Mouse (Mus musculus): Measurements from ENCODE around the gene Cyp2a22.
"Not testable (repeated sequence)": the region's sequence is repeated elsewhere in the genome, so short reads cannot be mapped to it uniquely, and the experiment has no call there.

Gene Cyp2a22

DNA sequence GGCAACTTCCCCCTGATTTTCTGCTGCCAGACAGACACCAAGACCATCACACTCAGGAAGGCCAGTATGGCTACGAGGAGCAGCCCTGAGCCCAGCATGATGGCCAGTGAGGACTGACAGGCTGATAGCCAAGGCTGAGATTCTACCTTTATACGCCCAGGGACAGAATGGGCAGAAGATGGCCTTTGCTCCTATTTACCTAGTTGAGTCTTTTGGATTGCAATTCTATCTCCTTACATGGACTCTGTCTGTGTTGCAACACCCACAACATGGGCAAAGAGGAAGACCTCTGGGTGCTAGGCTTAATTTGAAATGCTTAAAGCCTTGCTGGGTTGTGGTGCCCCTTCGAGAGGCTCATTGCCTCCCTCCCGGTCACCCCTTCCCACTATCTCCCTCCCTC lies at the start of gene Cyp2a22:
Gene Cyp2a22, minus strand, starts transcription at position 123 of the 400 bp plus-strand sequence.
- DNase-seq = no peak

DNA sequence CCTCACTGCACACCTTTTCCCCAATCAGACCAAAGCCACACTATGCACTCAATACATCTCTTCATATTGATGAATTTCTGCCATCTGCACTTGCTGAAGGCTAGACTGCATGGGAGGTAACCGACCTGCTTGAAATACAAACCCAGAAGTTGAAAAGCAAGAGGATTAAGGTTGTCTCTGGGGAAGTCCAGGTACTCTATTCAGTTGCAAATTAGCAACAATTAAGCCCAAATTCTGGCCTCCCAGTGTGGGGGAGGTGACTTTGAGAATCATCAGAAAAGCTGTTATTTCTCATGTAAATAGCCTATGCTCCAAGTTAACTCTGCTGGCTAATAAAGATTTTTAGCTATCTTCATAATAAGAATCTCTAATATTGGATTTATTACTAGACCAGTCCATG lies 44.0 kb upstream of the Cyp2a22 start:
- DNase-seq = not testable (repeated sequence)

DNA sequence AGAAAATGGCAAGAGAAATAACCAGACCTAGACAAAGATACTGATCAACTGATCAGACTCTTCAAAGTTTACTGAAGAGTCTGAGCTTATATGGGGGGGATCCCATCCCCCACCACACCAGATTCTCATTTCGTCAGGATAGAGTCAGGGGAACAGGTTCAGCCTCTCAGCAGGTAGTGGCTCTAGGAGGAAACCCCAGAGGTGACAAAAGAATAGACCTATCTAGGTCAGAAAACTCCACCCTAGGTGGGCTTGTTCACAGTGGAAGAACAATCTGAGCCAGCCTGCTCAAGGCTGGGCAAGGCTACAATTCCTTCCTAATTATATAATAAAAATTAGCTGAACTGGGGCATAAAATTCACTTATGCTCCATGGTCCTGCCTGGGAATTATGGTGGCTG lies 43.4 kb upstream of the Cyp2a22 start:
- DNase-seq = no peak

DNA sequence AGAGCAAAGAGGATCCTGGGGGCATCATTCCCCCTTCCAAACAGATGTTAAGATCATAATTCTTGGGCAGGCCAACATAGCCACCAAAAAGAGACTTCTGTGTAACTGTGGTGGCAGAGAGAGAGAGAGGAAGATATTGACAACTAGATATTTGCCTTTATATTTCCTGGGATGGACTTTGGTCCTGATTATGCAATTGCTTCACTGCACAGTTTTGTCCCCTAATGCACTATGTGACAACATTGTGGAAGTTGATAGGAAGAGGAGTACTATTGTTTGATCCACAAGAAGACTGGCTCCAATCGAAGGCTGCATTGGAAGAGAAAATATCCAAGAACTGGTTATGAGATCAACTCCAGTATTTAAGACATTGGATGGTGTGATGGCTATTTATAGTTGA lies 42.8 kb upstream of the Cyp2a22 start:
- DNase-seq = not testable (repeated sequence)

DNA sequence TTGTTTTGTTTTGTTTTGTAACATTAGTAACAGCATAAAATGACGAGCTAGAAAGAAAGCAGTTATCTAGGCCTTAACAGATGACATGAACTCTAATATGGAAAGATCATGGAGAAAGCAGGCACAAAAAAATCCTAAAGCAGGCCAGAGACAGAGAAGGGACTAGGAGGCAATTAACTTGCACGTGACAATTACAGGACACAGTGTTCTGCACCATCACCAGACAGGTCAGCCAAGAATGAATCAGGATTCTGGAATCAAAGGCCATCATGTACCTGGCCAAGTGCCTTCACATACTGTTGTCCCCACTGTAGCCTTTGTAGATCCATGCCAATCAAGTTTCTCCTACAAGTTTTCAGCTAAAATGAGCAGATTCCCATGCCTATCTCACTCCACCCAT lies 42.3 kb upstream of the Cyp2a22 start:
- not testable (repeated sequence) for DNase-seq

DNA sequence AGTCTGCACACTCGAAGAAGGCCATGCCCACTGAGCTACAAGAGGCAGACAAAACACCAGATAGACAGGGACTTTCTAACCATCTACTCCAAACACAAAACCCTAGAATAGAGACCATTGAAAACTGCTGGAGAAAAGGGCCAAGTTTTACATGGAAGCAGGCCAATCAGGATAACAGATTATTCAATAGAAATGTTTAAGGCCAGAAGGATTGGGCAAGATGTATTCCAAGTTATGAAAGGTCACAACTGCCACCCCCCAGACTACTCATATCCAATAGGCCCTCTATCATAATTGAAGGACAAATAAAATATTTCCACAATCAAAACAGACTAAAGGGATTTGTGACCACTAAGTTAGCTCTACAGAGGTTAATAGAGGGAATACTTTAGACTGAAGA lies 23.2 kb upstream of the Cyp2a22 start:
- not testable (repeated sequence) for DNase-seq

DNA sequence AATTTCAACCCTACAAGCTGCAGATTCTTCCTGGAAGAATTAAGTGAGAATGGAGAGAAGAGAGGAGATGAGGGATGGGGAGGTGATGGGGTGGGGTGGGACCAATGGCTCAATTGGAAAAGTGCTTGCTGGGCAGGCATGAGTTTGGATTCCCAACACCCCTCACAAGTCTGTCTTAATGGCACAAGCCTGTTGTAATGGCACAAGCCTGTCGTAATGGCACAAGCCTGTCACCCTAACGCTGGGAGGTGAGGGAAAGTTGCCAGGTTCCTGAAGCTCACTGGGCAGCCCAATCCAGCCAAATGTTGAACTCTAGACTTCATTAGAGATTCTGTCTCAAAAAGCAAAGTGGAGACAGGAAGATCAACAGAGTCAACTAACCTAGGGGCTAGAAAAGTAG lies 14.1 kb upstream of the Cyp2a22 start:
- DNase-seq = not testable (repeated sequence)

DNA sequence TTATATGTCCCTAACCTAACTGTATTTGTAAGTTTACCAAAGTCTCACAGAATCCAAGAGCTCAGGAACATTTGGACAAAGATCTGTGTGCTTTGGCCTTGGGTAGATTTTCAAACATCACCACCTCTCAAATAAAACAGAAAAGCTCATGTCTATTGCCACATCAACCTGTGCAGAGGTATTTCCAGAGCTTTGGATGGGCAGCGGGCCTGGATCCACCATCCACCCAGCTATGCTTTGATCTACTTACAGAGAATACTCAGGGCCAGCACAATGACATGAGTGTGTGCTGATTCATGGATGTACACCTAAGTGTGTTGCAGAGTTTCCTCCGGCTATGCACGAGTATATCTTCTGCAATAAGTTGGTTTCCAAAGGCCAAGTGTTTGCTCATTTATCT lies 13.5 kb upstream of the Cyp2a22 start:
- not testable (repeated sequence) for DNase-seq

DNA sequence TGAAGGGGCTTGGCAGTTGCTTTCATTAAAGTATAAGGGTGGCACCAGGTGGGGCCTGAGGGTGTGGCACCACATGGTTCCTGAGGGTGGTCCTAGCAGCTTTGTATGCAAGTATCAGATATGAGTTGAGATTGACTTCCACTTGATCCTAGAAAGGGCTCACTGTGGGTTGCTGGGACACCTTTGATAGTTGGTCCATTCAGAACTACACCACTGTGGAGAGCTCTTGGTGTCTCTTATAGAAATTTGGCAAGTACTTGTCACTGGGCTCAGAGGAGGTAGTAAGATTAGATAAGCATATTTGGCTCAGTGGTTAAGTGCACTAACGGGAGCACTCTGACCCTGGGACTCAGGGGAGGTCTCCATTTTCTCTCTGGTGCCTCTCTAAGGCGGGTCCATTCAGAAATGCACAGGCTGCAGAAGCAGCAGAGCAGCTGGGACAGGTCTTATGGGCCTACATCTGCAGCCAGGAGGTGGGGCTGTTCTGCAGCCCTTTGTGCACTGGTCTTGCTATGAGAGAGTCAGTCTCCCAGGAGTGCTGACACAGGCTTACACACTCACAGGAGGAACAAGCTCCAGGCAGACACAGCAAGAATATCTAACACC lies 2.2 kb upstream of the Cyp2a22 start:
- DNase-seq = not testable (repeated sequence)

DNA sequence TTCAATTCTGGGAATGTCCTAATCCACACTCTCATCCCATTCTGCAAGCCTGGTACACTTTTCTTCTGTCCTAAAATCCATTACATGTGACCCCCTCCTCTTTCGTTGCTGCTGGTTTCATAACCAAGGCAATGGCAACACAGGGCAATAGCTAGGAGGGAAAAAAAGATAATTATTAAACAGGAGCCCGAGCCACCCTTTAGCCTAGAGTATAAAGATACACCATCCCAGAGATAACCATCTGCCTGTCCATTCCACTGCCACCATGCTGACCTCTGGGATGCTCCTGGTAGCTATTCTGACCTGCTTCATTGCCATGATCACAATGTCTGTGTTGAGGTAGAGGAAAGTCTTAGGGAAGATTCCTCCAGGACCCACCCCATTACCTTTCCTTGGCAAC lies 22.1 kb downstream of the Cyp2a22 start:
- DNase-seq = not testable (repeated sequence)
